Mouse (Mus musculus): ENCODE data around the gene Eif4enif1. TPM values are rescaled to one million over a fixed set of nuclear protein-coding genes. Genes with fewer than 3 reads are reported as not detected.

Eif4enif1 gene
- polyA plus RNA-seq, 1 experiment = 28.9 TPM

GRCm38 (mm10) chr11:3203771-3204170 lies 1.6 kb downstream of the Eif4enif1 start:
- Histone ChIP-seq H3K27me3 (ENCODE audit: control insufficient read depth, insufficient read depth, insufficient read length) (no peaks in the 10 kb centered on the region), H3K79me2 (ENCODE audit: control insufficient read depth, insufficient read depth) (peaks cover 60% of the 10 kb centered on the region), H3K36me3 (ENCODE audit: control insufficient read depth, insufficient read depth) (peaks cover 43% of the 10 kb centered on the region), H3K79me3 (ENCODE audit: low read depth) (peaks cover 56% of the 10 kb centered on the region), H3K4me3 (ENCODE audit: insufficient read depth, poor library complexity, severe bottlenecking) (peak overlapping the region; percentile 44), H3ac (ENCODE audit: control insufficient read depth, insufficient read length, low read depth) (no peak overlapping the region)
- no peak for TF ChIP-seq MAX (IDR thresholded peaks at IDR 0.05)
- TF ChIP-seq CEBPB (IDR thresholded peaks at IDR 0.05; ENCODE audit: low read depth) = no peak
- no peak for TF ChIP-seq FOSL1 (IDR thresholded peaks at IDR 0.05; ENCODE audit: insufficient read depth, low read length, poor library complexity, severe bottlenecking)

GRCm38 (mm10) chr11:3205207-3205606 lies 3.0 kb downstream of the Eif4enif1 start:
- H3K27me3 ChIP-seq (ENCODE audit: control insufficient read depth, insufficient read depth, insufficient read length) = no peaks in the 10 kb centered on the region
- no peak for TF ChIP-seq MAX (IDR thresholded peaks at IDR 0.05)
- no peak for TF ChIP-seq USF1 (IDR thresholded peaks at IDR 0.05; ENCODE audit: low read depth)
- TF ChIP-seq FOSL1 (IDR thresholded peaks at IDR 0.05; ENCODE audit: insufficient read depth, low read length, poor library complexity, severe bottlenecking) = no peak
- TF ChIP-seq MYOD1 (IDR thresholded peaks at IDR 0.05; ENCODE audit: control insufficient read depth, insufficient read length, low read depth) = no peak
- TF ChIP-seq MYOG (IDR thresholded peaks at IDR 0.05; ENCODE audit: control insufficient read depth, extremely low read depth, insufficient read length) = no peak
- TF ChIP-seq CEBPB (IDR thresholded peaks at IDR 0.05; ENCODE audit: low read depth) = no peak
- no peak for TF ChIP-seq CTCF (IDR thresholded peaks at IDR 0.05; ENCODE audit: control insufficient read depth, insufficient read depth, insufficient read length)
- H3K36me3 ChIP-seq (ENCODE audit: control insufficient read depth, insufficient read depth) = peaks cover 57% of the 10 kb centered on the region

GRCm38 (mm10) chr11:3206783-3207182 lies 4.6 kb downstream of the Eif4enif1 start:
- Histone ChIP-seq H3K27me3 (ENCODE audit: control insufficient read depth, insufficient read depth, insufficient read length) (no peaks in the 10 kb centered on the region), H3ac (ENCODE audit: control insufficient read depth, insufficient read length, low read depth) (no peak overlapping the region), H3K36me3 (ENCODE audit: control insufficient read depth, insufficient read depth) (peaks cover 66% of the 10 kb centered on the region), H3K79me3 (ENCODE audit: low read depth) (peaks cover 86% of the 10 kb centered on the region), H3K79me2 (ENCODE audit: control insufficient read depth, insufficient read depth) (peaks cover 90% of the 10 kb centered on the region), H3K4me3 (ENCODE audit: insufficient read depth, poor library complexity, severe bottlenecking) (no peak overlapping the region)
- TF ChIP-seq FOSL1 (IDR thresholded peaks at IDR 0.05; ENCODE audit: insufficient read depth, low read length, poor library complexity, severe bottlenecking) (no peak), CTCF (IDR thresholded peaks at IDR 0.05; ENCODE audit: control insufficient read depth, insufficient read depth, insufficient read length) (no peak), MYOD1 (IDR thresholded peaks at IDR 0.05; ENCODE audit: control insufficient read depth, insufficient read length, low read depth) (no peak), MAX (IDR thresholded peaks at IDR 0.05) (no peak), MYOG (IDR thresholded peaks at IDR 0.05; ENCODE audit: control insufficient read depth, extremely low read depth, insufficient read length) (no peak), USF1 (IDR thresholded peaks at IDR 0.05; ENCODE audit: low read depth) (no peak), CEBPB (IDR thresholded peaks at IDR 0.05; ENCODE audit: low read depth) (no peak)

More at GRCm38 (mm10) chr11:3205207-3205606, 3.0 kb downstream of the Eif4enif1 start:
- H3ac ChIP-seq (ENCODE audit: control insufficient read depth, insufficient read length, low read depth) = no peak overlapping the region
- H3K79me2 ChIP-seq (ENCODE audit: control insufficient read depth, insufficient read depth) = peaks cover 74% of the 10 kb centered on the region
- no peak overlapping the region for H3K4me3 ChIP-seq (ENCODE audit: insufficient read depth, poor library complexity, severe bottlenecking)
- H3K79me3 ChIP-seq (ENCODE audit: low read depth) = peaks cover 71% of the 10 kb centered on the region

GRCm38 (mm10) chr11:3212526-3212925 lies 10.3 kb downstream of the Eif4enif1 start:
- Histone ChIP-seq H3K79me2 (ENCODE audit: control insufficient read depth, insufficient read depth) (peaks cover 91% of the 10 kb centered on the region), H3K27me3 (ENCODE audit: control insufficient read depth, insufficient read depth, insufficient read length) (no peaks in the 10 kb centered on the region)

GRCm38 (mm10) chr11:3223105-3223504 lies 20.9 kb downstream of the Eif4enif1 start:
- Histone ChIP-seq H3ac (ENCODE audit: control insufficient read depth, insufficient read length, low read depth) (no peak overlapping the region), H3K36me3 (ENCODE audit: control insufficient read depth, insufficient read depth) (peaks cover 92% of the 10 kb centered on the region), H3K27me3 (ENCODE audit: control insufficient read depth, insufficient read depth, insufficient read length) (no peaks in the 10 kb centered on the region), H3K79me2 (ENCODE audit: control insufficient read depth, insufficient read depth) (peaks cover 16% of the 10 kb centered on the region), H3K4me3 (ENCODE audit: insufficient read depth, poor library complexity, severe bottlenecking) (no peak overlapping the region), H3K79me3 (ENCODE audit: low read depth) (no peaks in the 10 kb centered on the region)
- TF ChIP-seq MYOD1 (IDR thresholded peaks at IDR 0.05; ENCODE audit: control insufficient read depth, insufficient read length, low read depth) = no peak
- TF ChIP-seq USF1 (IDR thresholded peaks at IDR 0.05; ENCODE audit: low read depth) = no peak
- no peak for TF ChIP-seq FOSL1 (IDR thresholded peaks at IDR 0.05; ENCODE audit: insufficient read depth, low read length, poor library complexity, severe bottlenecking)
- no peak for TF ChIP-seq MAX (IDR thresholded peaks at IDR 0.05)
- no peak for TF ChIP-seq CTCF (IDR thresholded peaks at IDR 0.05; ENCODE audit: control insufficient read depth, insufficient read depth, insufficient read length)
- no peak for TF ChIP-seq CEBPB (IDR thresholded peaks at IDR 0.05; ENCODE audit: low read depth)
- TF ChIP-seq MYOG (IDR thresholded peaks at IDR 0.05; ENCODE audit: control insufficient read depth, extremely low read depth, insufficient read length) = no peak

More at GRCm38 (mm10) chr11:3212526-3212925, 10.3 kb downstream of the Eif4enif1 start:
- no peak overlapping the region for H3ac ChIP-seq (ENCODE audit: control insufficient read depth, insufficient read length, low read depth)
- H3K4me3 ChIP-seq (ENCODE audit: insufficient read depth, poor library complexity, severe bottlenecking) = no peak overlapping the region
- no peak for TF ChIP-seq USF1 (IDR thresholded peaks at IDR 0.05; ENCODE audit: low read depth)
- TF ChIP-seq MAX (IDR thresholded peaks at IDR 0.05) = no peak
- TF ChIP-seq FOSL1 (IDR thresholded peaks at IDR 0.05; ENCODE audit: insufficient read depth, low read length, poor library complexity, severe bottlenecking) = no peak
- TF ChIP-seq CEBPB (IDR thresholded peaks at IDR 0.05; ENCODE audit: low read depth) = no peak
- no peak for TF ChIP-seq CTCF (IDR thresholded peaks at IDR 0.05; ENCODE audit: control insufficient read depth, insufficient read depth, insufficient read length)
- no peak for TF ChIP-seq MYOD1 (IDR thresholded peaks at IDR 0.05; ENCODE audit: control insufficient read depth, insufficient read length, low read depth)
- no peak for TF ChIP-seq MYOG (IDR thresholded peaks at IDR 0.05; ENCODE audit: control insufficient read depth, extremely low read depth, insufficient read length)
- H3K79me3 ChIP-seq (ENCODE audit: low read depth) = peaks cover 61% of the 10 kb centered on the region
- peaks cover 84% of the 10 kb centered on the region for H3K36me3 ChIP-seq (ENCODE audit: control insufficient read depth, insufficient read depth)

GRCm38 (mm10) chr11:3227113-3227512 lies 24.9 kb downstream of the Eif4enif1 start:
- Histone ChIP-seq H3K27me3 (ENCODE audit: control insufficient read depth, insufficient read depth, insufficient read length) (no peaks in the 10 kb centered on the region), H3K79me3 (ENCODE audit: low read depth) (no peaks in the 10 kb centered on the region), H3ac (ENCODE audit: control insufficient read depth, insufficient read length, low read depth) (no peak overlapping the region), H3K4me3 (ENCODE audit: insufficient read depth, poor library complexity, severe bottlenecking) (no peak overlapping the region), H3K36me3 (ENCODE audit: control insufficient read depth, insufficient read depth) (peaks cover 91% of the 10 kb centered on the region), H3K79me2 (ENCODE audit: control insufficient read depth, insufficient read depth) (peaks cover 7% of the 10 kb centered on the region)
- TF ChIP-seq USF1 (IDR thresholded peaks at IDR 0.05; ENCODE audit: low read depth) (no peak), MYOD1 (IDR thresholded peaks at IDR 0.05; ENCODE audit: control insufficient read depth, insufficient read length, low read depth) (no peak), MAX (IDR thresholded peaks at IDR 0.05) (no peak), CEBPB (IDR thresholded peaks at IDR 0.05; ENCODE audit: low read depth) (no peak), MYOG (IDR thresholded peaks at IDR 0.05; ENCODE audit: control insufficient read depth, extremely low read depth, insufficient read length) (no peak), FOSL1 (IDR thresholded peaks at IDR 0.05; ENCODE audit: insufficient read depth, low read length, poor library complexity, severe bottlenecking) (no peak), CTCF (IDR thresholded peaks at IDR 0.05; ENCODE audit: control insufficient read depth, insufficient read depth, insufficient read length) (no peak)
